Mouse (Mus musculus) limb, embryonic 14.5 days (tissue): ENCODE results near the gene Lingo2. TPM values are rescaled to one million over a fixed set of nuclear protein-coding genes. Genes with fewer than 3 reads are reported as not detected.

Experiments used
- ATAC-seq: fragments of 200-750 bp; cut with Nextera tagmentation; 2 replicates; pipeline ENCODE4 v1.8.0; 2017; ENCODE audit warnings: low read depth, moderate number of reproducible peaks, moderate TSS enrichment; ENCODE audit not compliant: low FRiP score
- DNase-seq: peaks from one replicate; pipeline ENCODE4 v3.0.0-alpha.2; 2015; ENCODE audit warnings: low spot score
- H3K27ac ChIP-seq: fragments of 300-500 bp; sonication (generic); replicated peaks from 2 replicates; pipeline ENCODE4 v1.5.1; 2014; ENCODE audit warnings: low read depth, mild to moderate bottlenecking, low read length, moderate library complexity, mixed read lengths
- H3K27me3 ChIP-seq: fragments of 300-500 bp; sonication (generic); 2 replicates; pipeline ENCODE4 v1.6.1; 2014; ENCODE audit warnings: low read length, mixed read lengths; ENCODE audit not compliant: control insufficient read depth, insufficient read depth
- H3K36me3 ChIP-seq: fragments of 300-500 bp; sonication (generic); 2 replicates; pipeline ENCODE4 v1.6.1; 2014; ENCODE audit warnings: mild to moderate bottlenecking, low read length, moderate library complexity, mixed read lengths; ENCODE audit not compliant: control insufficient read depth, insufficient read depth
- H3K4me1 ChIP-seq: fragments of 300-500 bp; sonication (generic); 2 replicates; pipeline ENCODE4 v1.6.1; 2014; ENCODE audit warnings: antibody characterized with exemption, low read length, mixed read lengths; ENCODE audit not compliant: control insufficient read depth, insufficient read depth
- H3K4me2 ChIP-seq: fragments of 300-500 bp; sonication (generic); replicated peaks from 2 replicates; pipeline ENCODE4 v1.6.1; 2014; ENCODE audit warnings: low read depth, mild to moderate bottlenecking, low read length, moderate library complexity; ENCODE audit not compliant: severe bottlenecking
- H3K4me3 ChIP-seq: fragments of 300-500 bp; sonication (generic); replicated peaks from 2 replicates; pipeline ENCODE4 v1.5.1; 2014; ENCODE audit warnings: low read length
- H3K9ac ChIP-seq: fragments of 300-500 bp; sonication (generic); 2 replicates; pipeline ENCODE4 v1.6.1; 2014; ENCODE audit warnings: mild to moderate bottlenecking, low read depth, low read length, moderate library complexity; ENCODE audit not compliant: severe bottlenecking
- H3K9me3 ChIP-seq: fragments of 300-500 bp; sonication (generic); 2 replicates; pipeline ENCODE4 v1.6.1; 2016; ENCODE audit warnings: low read length; ENCODE audit not compliant: control insufficient read depth
- POLR2A ChIP-seq: fragments of 200-500 bp; IDR thresholded peaks from 2 replicates; pipeline ENCODE4 v1.8.0; 2012; ENCODE audit warnings: inconsistent platforms, mild to moderate bottlenecking, moderate library complexity, borderline replicate concordance; ENCODE audit not compliant: insufficient read depth, insufficient read length; ENCODE audit errors: extremely low read depth
- WGBS: fragments of 180-500 bp; shearing (Covaris S2); extraction: QIAGEN DNeasy Blood & Tissue Kit; methylation state at CpG from one replicate; pipeline ENCODE4 v1.1.7; 2014; 5-methylcytosine and 5-hydroxymethylcytosine counted together
- polyA plus RNA-seq, 2 experiments: library from polyadenylated mRNA; depleted of rRNA in 1 of 2; stranded (reverse) in 1 of 2; unstranded in 1 of 2; fragments of >200 nt; fragmentation: Nextera tagmentation in 1 of 2; extraction: Ambion mirVana in 1 of 2; gene quantifications; 2 replicates each; pipeline versions ENCODE4 v1.2.1 to v1.2.3; 2012 to 2014

Gene Lingo2
- polyA plus RNA-seq, 2 experiments = 0.89 to 4.3 TPM

DNA sequence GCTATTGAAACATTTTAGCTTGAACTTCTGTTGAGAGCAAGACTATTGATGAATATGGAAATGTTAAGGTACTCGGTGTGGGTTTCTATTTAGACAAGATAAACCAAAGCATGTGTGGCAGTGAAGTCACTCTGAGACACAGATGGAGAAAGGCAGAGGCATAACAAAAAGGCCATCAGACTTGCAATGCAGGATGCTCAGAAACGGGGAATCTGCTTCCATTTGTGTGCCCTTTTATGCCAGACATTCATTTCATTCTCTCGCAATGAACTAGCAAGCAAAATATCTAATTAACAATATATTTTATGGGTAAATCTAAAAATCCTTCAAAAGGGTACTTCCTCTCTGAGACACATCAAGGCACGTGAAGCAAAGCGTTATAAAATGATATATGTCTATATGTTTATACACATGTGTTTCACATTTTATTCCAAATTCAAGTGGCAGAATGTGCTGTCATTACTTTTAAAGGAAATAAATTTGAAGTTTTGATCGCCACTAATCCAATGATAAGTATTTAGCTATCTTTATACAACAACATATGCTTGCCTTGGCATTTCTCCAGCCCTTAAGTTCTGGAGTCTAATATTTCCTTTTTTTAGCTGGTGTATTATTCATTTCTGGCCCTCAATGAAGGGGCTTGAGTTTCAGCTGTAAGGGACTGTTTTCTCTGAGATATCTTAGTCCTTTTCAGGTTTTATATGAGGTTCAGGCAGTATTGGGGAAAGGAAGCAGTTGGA lies 1199.3 kb downstream of the Lingo2 start:
- no peak for ATAC-seq
- Histone ChIP-seq H3K4me1 (no peaks in the 10 kb centered on the region), H3K36me3 (no peaks in the 10 kb centered on the region), H3K4me2 (no peak overlapping the region), H3K27ac (no peak overlapping the region), H3K9me3 (no peaks in the 10 kb centered on the region), H3K9ac (no peak overlapping the region), H3K27me3 (no peaks in the 10 kb centered on the region), H3K4me3 (no peak overlapping the region)
- 61% methylated on average over 6 of the region's 6 CpGs for WGBS
- DNase-seq = no peak
- no peak for TF ChIP-seq POLR2A

- Histone ChIP-seq H3K27ac (no peak overlapping the region), H3K4me3 (no peak overlapping the region), H3K36me3 (no peaks in the 10 kb centered on the region), H3K9ac (no peak overlapping the region), H3K4me1 (no peaks in the 10 kb centered on the region), H3K27me3 (no peaks in the 10 kb centered on the region), H3K4me2 (no peak overlapping the region), H3K9me3 (no peaks in the 10 kb centered on the region)
- 73% methylated on average over 6 of the region's 6 CpGs for WGBS
- DNase-seq (no peak), ATAC-seq (no peak)
- no peak for TF ChIP-seq POLR2A
These were observed 1204.9 kb downstream of the Lingo2 start for GRCm38 (mm10) chr4:35746693-35747092.

GRCm38 (mm10) chr4:35724774-35725173 lies 1226.8 kb downstream of the Lingo2 start:
- H3K27ac ChIP-seq = no peak overlapping the region
- H3K4me3 ChIP-seq = no peak overlapping the region
- ATAC-seq = no peak
- 68% methylated on average over 1 of the region's 1 CpGs for WGBS
- no peak for DNase-seq
- H3K27me3 ChIP-seq = no peaks in the 10 kb centered on the region
- no peak for TF ChIP-seq POLR2A
- H3K4me1 ChIP-seq = no peaks in the 10 kb centered on the region
- no peak overlapping the region for H3K9ac ChIP-seq
- no peaks in the 10 kb centered on the region for H3K36me3 ChIP-seq
- H3K9me3 ChIP-seq = 0 out of 2 replicates have a peak, but pooled peaks cover 3% of the 10 kb centered on the region
- H3K4me2 ChIP-seq = no peak overlapping the region

DNA sequence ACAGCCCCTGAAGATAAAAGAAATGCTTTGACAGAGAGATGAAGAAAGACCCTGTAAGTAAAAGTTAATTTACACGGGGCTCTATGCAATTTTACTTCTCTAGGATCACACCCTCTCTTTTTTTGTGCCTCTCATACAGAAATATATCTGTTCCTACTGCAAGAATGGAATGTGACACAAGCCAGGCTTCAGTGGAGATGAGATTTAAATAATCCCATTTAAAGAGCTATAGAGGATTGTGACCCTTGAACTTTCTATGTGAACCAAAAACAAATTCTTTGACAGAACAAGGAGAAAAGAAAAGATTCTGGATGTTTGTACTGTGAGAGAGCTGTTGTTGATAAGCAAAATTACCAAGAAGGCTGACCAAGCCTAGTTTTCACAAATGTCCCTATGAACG lies 1247.4 kb downstream of the Lingo2 start:
- Histone ChIP-seq H3K36me3 (no peaks in the 10 kb centered on the region), H3K4me1 (no peaks in the 10 kb centered on the region), H3K27ac (no peak overlapping the region), H3K4me2 (no peak overlapping the region), H3K9me3 (no peaks in the 10 kb centered on the region), H3K27me3 (no peaks in the 10 kb centered on the region), H3K4me3 (no peak overlapping the region), H3K9ac (no peak overlapping the region)
- DNase-seq (no peak), ATAC-seq (no peak)
- 48% methylated on average over 2 of the region's 2 CpGs for WGBS
- TF ChIP-seq POLR2A = no peak

GRCm38 (mm10) chr4:35702661-35703060 lies 1248.9 kb downstream of the Lingo2 start:
- Histone ChIP-seq H3K27ac (no peak overlapping the region), H3K4me3 (no peak overlapping the region), H3K27me3 (no peaks in the 10 kb centered on the region), H3K9me3 (no peaks in the 10 kb centered on the region), H3K9ac (no peak overlapping the region), H3K4me1 (no peaks in the 10 kb centered on the region), H3K36me3 (no peaks in the 10 kb centered on the region), H3K4me2 (no peak overlapping the region)
- TF ChIP-seq POLR2A = no peak
- 83% methylated on average over 1 of the region's 1 CpGs for whole genome bisulfite sequencing
- DNase-seq (no peak), ATAC-seq (no peak)
